7 mouse cellular contexts compared by ENCODE assay signal in genomic region chr9:122085055-122085454, GRCm38 (mm10). TPM values are rescaled to one million over a fixed set of nuclear protein-coding genes. Genes with fewer than 3 reads are reported as not detected.
DNase-seq lines count a peak whose midpoint lies in the region; ATAC-seq and TF ChIP-seq lines count a peak whose summit lies in the region.

No protein-coding gene starts in this region.

- no peak for TF ChIP-seq POLR2A in kidney, adult 2 months (IDR thresholded peaks at IDR 0.05; ENCODE audit: low read depth, low read length)

- no peak overlapping the region for H3K4me2 ChIP-seq in midbrain, embryonic 15.5 days
- H3K4me2 ChIP-seq in midbrain, embryonic 13.5 days (replicated peaks) = no peak overlapping the region

- H3K27me3 ChIP-seq in midbrain, embryonic 15.5 days (replicated peaks) = no peaks in the 10 kb centered on the region
- no peaks in the 10 kb centered on the region for H3K27me3 ChIP-seq in midbrain, embryonic 13.5 days
- no peaks in the 10 kb centered on the region for H3K27me3 ChIP-seq in heart, embryonic 10.5 days (ENCODE audit: insufficient read depth, poor library complexity, severe bottlenecking)
- no peaks in the 10 kb centered on the region for H3K27me3 ChIP-seq in kidney, adult 2 months (replicated peaks; ENCODE audit: control insufficient read depth, insufficient read depth, low read length)

- H3K36me3 ChIP-seq in midbrain, embryonic 15.5 days (replicated peaks) = no peaks in the 10 kb centered on the region
- H3K36me3 ChIP-seq in midbrain, embryonic 13.5 days = no peaks in the 10 kb centered on the region
- no peaks in the 10 kb centered on the region for H3K36me3 ChIP-seq in heart, embryonic 10.5 days
- H3K36me3 ChIP-seq in kidney, adult 2 months (ENCODE audit: control insufficient read depth, insufficient read depth, low read length) = no peaks in the 10 kb centered on the region

- no peaks in the 10 kb centered on the region for H3K9me3 ChIP-seq in midbrain, embryonic 15.5 days
- H3K9me3 ChIP-seq in midbrain, embryonic 13.5 days = no peaks in the 10 kb centered on the region
- no peaks in the 10 kb centered on the region for H3K9me3 ChIP-seq in heart, embryonic 10.5 days

- ATAC-seq in midbrain, embryonic 15.5 days (replicated peaks) = no peak
- ATAC-seq in midbrain, embryonic 13.5 days = no peak

- peak overlapping the region; percentile 43 for H3K27ac ChIP-seq in midbrain, embryonic 15.5 days
- H3K27ac ChIP-seq in midbrain, embryonic 13.5 days = no peak overlapping the region
- H3K27ac ChIP-seq in heart, embryonic 10.5 days = peak overlapping the region; percentile 23
- H3K27ac ChIP-seq in kidney, adult 2 months (ENCODE audit: insufficient read depth, low read depth, low read length) = peak overlapping the region; percentile 89

- no peak for TF ChIP-seq CTCF in kidney, adult 2 months (conservative IDR thresholded peaks at IDR 0.05; ENCODE audit: insufficient read depth, insufficient read length, low read depth, low read length)

- 0 out of 2 replicates have a peak, but pooled peaks cover 3% of the 10 kb centered on the region for H3K4me1 ChIP-seq in midbrain, embryonic 15.5 days
- H3K4me1 ChIP-seq in midbrain, embryonic 13.5 days (replicated peaks) = no peaks in the 10 kb centered on the region
- H3K4me1 ChIP-seq in heart, embryonic 10.5 days = no peaks in the 10 kb centered on the region; the same call in 1 of the 2 replicates
- peaks cover 12% of the 10 kb centered on the region for H3K4me1 ChIP-seq in kidney, adult 2 months (ENCODE audit: control insufficient read depth, insufficient read depth, low read length)

- 30% methylated on average over 6 of the region's 6 CpGs for WGBS in midbrain, embryonic 15.5 days
- WGBS in midbrain, embryonic 13.5 days = 33% methylated on average over 6 of the region's 6 CpGs
- 34% methylated on average over 6 of the region's 6 CpGs for WGBS in heart, embryonic 10.5 days
- 6% methylated on average over 6 of the region's 6 CpGs for WGBS in kidney, adult 2 months

- no peak overlapping the region for H3K4me3 ChIP-seq in midbrain, embryonic 15.5 days
- no peak overlapping the region for H3K4me3 ChIP-seq in midbrain, embryonic 13.5 days (replicated peaks)
- H3K4me3 ChIP-seq in heart, embryonic 10.5 days = no peak overlapping the region
- H3K4me3 ChIP-seq in kidney, adult 2 months (ENCODE audit: insufficient read depth, low read depth, low read length) = no peak overlapping the region

- no peak for DNase-seq in heart, embryonic 10.5 days (ENCODE audit: low spot score)
- DNase-seq in kidney, adult 2 months = peak; percentile 88
- DNase-seq in lung, postnatal 25 days (ENCODE audit: low spot score) = peak; percentile 87
- no peak for DNase-seq in embryo, embryonic 10.5 days (ENCODE audit: low spot score)
- no peak for DNase-seq in cerebellum, adult 11-12 months

- no peak overlapping the region for H3K9ac ChIP-seq in midbrain, embryonic 15.5 days
- no peak overlapping the region for H3K9ac ChIP-seq in midbrain, embryonic 13.5 days (replicated peaks)

RNA-seq across cellular contexts. Expression of gene Snrk, which starts 32.0 kb away (rescaled TPM):
- 79.8 and 103 TPM in 2 replicates for polyA plus RNA-seq in midbrain, embryonic 15.5 days (2015; fragmentation: Nextera tagmentation; extraction: Ambion mirVana)
- 62.4 and 64.5 TPM in 2 replicates for polyA plus RNA-seq in midbrain, embryonic 13.5 days (2015; fragmentation: Nextera tagmentation; extraction: Ambion mirVana)
- polyA plus RNA-seq in heart, embryonic 10.5 days (2016; fragmentation: Nextera tagmentation; extraction: Ambion mirVana) = 39.3 and 54.0 TPM in 2 replicates
- 49.0 and 58.9 TPM in 2 replicates for polyA plus RNA-seq in kidney, adult 2 months (2012; rRNA removed)

Comparison
In these comparisons a context has a peak if more than half of its experiments do, and no peak if none do; other contexts are left out.
1. DNase-seq: peak in kidney, adult 2 months (single experiment) and lung, postnatal 25 days (single experiment); none in heart, embryonic 10.5 days (single experiment), embryo, embryonic 10.5 days (single experiment) and cerebellum, adult 11-12 months (single experiment).